Mouse (Mus musculus): ENCODE results near the gene Ndufs1.

Ndufs1 gene

DNA sequence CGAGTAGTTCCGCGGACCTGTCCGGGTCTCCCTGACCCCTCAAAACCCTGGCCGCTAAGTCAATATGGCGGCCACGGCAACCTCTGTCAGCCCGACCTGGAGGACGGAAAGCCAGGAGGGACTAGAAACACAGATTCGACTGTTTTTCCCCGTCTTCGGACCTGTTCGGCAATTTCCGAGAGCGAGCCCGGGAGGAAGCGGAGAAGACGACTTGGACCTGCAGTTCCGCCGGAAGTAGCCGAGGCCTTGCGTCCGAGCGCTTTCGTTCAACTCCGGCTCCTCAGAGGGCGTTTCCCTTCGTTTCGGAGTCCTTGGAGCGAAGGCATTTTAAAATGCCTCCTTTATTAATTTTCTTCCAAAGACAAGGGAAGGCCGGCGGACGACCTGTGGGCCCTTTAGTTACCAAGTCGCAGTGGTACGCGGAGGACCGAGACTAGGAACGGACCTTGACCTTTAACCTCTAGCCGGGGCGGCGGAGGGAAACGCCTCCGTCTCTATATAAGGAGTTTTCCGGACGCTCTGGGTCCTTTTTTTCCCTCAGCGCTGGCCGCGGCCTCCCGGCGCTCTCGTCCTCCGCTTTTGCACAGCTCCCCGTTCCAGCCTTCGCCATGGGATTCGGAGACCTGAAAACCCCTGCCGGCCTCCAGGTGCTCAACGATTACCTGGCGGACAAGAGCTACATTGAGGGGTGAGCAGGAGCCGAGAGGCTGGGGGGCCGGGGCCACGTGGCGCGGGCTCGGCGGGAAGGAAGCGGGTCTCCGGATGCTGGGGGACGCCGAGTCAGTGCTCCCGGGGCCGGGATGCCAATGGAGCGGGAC lies at the start of gene Ndufs1, which contains the start of gene Eef1b2:
TSS of gene Ndufs1 (minus strand) at position 230 of the 818 bp plus-strand sequence.
TSS of gene Eef1b2 (plus strand) at position 222 of the 818 bp plus-strand sequence.
- DNase-seq (ENCODE audit: low read depth, low spot score), result peak; percentile 98

DNA sequence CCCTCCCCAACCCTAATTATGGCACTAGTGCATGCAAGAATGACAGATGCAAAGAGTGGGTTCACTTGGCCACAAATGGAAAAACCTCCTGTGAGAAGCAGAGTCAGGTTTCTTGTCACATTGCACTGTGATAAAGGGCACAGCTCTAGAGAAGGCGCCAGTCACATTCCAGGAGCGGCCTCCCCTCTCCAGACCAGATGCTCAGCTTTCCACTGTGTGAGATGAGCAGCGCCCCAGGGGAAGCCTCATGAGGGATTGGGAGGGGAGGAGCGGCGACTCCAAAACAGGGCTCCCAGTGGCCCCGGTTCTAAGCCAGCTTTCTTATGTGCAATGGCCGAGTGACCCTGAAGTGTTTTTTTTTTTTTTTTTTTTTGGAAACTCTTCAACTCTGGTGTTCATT lies 49.3 kb upstream of the Ndufs1 start:
- peak; percentile 63 for DNase-seq (ENCODE audit: low read depth, low spot score)

DNA sequence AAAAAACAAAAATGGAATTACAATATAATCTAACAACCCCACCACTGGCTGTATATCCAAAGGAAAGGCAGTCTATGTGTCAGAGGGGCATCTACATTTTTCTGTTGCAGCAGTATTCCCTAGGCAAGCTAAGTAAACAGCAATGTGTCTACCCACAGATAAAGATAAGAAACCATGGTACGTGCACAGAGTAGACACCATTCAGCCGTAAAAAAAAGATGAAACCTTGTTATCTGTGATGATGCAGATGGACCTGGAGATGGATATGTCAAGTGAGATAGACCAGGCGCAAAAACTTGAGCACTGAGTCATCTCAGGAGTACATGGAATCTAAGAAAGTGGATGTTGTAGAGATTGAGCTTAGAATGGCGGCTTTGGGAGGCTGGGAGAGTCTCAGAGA lies 48.4 kb upstream of the Ndufs1 start:
- DNase-seq (ENCODE audit: low read depth, low spot score), result no peak

DNA sequence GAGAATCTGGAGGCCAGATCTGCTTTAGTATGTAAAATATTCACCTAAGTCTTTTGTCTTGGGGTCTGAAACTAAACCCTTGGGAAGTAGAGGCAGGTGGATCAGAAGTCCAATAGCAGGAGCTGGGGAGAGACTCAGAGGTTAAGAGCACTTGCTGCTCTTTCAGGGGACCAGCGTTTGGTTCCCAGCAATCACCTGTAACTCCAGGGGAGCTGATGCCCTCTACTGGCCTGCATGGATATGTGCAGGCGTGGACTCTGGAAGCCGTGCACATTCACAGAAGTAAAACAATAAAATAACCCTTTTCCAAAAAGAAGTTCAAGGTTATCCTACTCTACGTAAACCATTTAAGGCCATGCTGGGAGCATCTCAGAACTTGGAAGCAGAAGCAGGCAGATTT lies 42.6 kb upstream of the Ndufs1 start:
- peak; percentile 72 for DNase-seq (ENCODE audit: low read depth, low spot score)

DNA sequence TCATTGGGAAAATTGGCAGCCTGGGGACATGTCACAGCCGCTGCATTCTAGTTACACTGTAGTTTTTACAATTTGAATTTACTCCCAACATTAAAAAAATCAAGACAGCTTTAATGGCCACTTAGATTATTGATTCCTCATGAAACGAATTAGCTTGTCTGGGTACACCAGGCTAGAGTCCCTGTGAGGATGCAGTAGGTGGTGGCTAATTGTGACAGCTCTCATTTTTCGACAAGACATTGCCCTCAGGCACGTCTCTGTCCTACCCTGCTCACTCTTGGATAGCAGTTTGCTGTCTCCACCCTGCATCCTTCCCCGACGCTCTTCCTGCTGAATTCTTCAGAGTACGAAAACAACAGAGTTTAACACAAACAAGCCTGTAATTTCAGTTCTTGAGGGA lies 38.0 kb upstream of the Ndufs1 start:
- DNase-seq (ENCODE audit: low read depth, low spot score), result no peak

DNA sequence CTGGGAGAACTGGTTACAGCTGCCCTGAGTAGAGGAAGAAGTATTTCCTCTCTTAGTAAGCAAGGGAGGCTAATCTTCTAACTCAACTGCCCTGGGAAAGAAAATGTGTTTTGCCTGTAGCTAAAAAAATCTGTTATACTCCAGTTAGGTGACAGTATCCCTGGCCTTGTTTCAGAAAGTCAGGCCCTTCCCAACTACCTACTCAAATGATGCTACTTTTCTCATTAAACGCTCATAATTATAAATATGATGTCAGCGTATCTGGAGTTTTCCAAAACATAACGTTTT lies 37.6 kb upstream of the Ndufs1 start, which contains the start of gene Gpr1:
TSS of gene Gpr1 (minus strand) at position 273 of the 288 bp plus-strand sequence.
- no peak for DNase-seq (ENCODE audit: low read depth, low spot score)

DNA sequence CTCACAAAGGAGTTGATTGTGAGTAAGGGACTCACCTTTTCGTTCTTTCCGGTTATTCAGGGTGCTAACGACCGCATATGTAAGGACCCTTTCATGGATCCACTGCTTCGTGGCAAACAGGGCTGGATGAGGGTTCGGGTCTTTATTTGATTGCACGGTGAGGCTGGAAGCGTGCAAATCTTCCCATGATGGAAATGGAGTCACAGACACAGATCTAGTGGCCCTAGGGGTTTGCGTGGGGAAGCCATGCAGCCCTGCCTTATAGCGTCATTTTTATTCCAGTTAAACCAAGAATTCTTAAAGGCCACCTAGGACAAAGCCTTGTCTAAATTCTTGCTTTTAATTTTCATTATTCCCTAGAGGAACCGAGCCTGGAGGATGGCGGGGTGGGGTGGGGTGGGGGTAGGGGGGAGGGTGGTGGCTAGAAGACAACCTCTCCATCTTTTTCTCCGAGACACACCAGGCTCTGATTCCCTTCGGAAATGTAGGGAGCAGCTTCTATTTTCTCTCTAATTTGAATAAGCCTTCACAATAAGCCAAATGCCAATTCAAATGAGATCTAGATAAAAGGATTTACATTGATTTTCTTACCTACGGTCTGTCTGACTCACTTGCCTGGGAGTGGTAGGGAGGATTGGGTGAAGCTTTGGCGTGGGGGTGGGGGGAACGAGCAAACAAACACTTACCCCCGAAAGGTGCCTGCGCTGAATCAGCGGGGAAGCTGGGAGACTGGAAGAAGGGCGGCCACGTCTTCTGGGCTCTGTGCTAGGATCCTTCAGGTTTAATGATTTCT lies 37.0 kb upstream of the Ndufs1 start:
- peak; percentile 86 for DNase-seq (ENCODE audit: low read depth, low spot score)

DNA sequence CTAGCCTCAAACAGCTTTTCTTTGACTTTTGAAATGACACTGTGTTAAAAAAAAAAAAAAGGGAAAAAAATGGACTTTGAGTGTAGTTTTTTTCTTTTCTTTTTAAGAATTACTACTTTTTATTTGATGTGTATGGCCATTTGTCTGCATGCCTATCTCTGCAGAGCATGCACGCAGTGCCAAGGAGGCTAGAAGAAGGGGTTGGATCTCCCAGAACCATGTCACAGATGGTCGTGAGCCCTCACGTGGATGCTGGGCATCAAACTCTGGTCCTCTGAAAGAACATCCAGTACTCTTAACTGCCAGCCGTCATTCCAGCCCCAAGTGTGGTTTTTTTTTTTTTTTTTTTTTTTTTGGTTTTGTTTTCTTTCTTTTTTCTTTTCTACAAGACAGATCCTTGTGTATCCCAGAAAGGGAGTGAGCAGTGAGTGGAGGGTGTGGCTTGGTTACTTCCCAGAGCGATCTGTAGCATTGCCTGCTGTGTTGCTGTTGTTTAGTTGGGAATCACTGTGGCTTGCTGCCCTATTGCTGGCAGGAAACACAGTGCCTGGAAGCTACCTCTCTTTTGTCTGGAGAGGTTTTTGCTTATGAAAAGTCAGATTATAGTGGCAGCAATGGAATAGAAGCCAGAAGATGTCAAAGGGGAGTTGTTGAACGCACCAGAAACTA lies 33.4 kb upstream of the Ndufs1 start:
- peak; percentile 80 for DNase-seq (ENCODE audit: low read depth, low spot score)

DNA sequence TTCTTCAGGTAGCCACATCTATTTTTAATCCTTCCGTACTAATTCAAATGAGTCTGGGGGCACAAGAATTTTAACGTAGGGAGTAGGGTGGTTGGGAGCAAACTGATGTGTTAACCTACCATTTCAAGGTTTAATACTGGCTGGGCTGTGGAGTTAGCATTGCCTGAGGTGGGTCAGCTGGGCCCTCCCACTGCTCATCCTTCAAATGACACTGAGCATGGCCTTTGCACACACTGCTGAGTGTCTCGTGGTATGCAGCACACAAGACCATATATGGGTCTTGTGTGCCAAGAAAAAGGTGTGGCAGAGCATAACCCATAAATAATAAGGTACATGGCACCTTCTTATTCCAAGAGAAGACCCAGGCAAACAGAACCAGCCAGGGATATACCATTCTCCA lies 31.0 kb upstream of the Ndufs1 start:
- DNase-seq (ENCODE audit: low read depth, low spot score), result no peak

DNA sequence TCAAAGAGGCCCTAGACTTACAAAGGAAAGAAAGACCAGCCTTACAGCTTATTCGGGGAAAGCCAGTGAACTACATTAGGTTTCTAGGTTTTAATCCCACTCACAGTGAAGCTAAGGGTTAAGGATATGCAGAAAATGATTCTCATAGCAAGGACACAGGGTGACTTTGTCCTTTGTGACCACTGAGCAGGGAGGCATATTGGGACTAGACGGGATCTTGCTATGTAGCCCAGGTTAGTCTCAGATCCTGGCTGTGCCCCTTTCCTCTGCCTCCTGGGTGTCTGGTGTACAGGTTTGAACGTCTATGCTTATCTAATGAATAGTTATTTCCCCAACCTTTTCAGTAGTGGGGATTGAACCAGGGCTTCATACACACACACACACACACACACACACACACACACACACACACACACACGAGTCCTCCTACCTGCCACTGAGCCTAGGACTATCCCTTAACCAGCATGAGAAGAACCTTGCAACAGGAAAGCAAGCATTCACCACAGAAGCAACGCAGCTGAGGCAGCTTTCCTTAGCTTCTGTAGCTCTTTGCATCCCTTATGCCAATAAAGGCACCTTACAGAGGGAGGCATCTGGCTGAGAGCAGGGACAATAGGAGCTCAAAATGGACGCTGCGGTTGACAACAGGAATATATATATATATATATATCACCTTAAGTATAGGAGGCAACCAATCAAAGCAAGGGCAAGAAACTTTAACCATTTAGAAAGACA lies 28.2 kb upstream of the Ndufs1 start:
- no peak for DNase-seq (ENCODE audit: low read depth, low spot score)

DNA sequence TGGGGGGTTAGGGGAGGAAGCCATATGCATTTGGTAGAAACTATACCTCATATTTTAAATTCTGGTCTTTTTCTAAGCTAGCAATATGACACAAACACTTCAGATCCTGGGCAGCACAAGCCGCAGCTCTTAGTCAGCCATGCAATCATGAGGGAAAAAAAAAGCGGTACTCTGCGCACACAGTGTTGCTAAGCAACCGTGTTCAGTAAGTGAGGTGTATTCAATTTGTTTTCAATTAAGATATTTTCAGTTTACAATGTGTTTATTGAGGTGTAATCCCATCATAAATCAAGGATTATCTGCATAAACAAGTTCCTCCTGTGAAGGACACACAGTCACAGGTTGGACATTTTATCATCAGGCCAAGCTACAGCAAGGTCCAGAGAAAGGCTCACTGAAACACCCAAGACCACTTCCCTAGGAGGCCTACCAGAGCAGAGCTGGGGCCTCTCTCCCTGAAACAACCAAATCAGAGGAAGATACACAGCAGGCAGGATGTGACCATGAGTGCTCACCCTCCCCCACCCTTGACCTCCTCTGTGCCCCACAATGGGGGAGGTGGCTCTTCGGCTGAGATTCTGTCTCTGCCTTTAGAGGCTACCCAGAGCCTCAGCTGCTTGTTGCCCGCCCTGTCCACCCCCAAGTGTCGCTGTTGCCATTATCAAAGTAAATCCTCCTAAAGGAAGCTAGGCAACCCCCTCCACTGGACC lies 27.5 kb upstream of the Ndufs1 start:
- DNase-seq (ENCODE audit: low read depth, low spot score), result peak; percentile 70

DNA sequence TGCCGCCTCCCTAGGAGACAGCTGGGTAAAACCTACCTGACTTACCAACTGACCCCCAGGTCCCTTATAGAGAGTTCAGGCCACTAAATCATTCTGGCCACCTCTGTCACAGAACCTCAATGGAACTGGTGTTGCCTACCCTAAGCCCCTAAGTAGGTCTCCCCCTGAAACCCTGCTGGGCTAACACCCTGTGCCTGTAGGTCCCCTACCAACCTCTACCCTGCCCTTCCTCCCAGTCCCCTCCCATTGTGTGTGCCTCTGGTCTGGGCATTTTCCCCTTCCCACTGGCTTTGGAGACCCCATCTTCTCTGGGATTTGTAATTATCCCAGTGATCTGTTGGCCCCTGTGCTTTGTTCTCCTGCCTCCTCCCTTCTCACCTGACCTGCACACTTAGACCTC lies 26.8 kb upstream of the Ndufs1 start:
- DNase-seq (ENCODE audit: low read depth, low spot score), result no peak

DNA sequence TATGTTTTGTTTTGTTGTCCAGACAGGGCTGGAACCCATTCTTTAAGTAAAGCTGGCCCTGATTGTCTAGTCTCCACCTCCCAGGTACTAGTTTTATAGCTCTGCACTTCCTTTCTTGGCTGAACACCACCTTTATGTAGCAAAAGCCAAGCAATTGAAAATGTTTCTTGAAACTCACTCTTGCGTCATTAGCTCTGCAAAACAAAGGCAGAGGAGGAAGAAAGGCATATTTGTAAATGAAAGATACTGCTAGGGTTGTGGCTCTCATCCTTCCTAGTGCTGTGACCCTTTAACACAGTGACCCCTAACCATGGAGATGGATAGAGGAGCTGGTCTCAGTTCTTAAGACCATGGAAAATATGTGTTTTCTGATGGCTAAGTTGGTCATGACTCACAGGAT lies 25.0 kb upstream of the Ndufs1 start:
- no peak for DNase-seq (ENCODE audit: low read depth, low spot score)

DNA sequence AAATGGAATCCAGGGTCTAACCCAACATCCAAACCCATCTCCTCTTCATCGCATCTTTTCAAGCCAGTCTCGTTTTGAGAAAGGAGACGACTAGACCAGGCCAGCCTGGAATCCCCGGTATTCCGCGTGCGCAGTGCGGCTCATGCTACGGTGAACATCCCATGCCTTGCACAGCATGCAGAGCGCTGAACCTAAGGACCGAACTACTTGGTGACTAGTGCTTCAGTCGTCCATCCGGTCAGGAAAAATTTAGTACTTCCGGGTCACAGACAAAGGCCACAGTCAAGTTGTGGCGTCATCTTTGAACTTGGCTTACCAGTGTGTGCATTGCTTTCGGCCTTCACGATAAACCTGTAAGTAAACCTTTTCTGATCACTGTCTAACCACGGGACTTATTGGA lies 23.7 kb upstream of the Ndufs1 start:
- DNase-seq (ENCODE audit: low read depth, low spot score), result peak; percentile 96

DNA sequence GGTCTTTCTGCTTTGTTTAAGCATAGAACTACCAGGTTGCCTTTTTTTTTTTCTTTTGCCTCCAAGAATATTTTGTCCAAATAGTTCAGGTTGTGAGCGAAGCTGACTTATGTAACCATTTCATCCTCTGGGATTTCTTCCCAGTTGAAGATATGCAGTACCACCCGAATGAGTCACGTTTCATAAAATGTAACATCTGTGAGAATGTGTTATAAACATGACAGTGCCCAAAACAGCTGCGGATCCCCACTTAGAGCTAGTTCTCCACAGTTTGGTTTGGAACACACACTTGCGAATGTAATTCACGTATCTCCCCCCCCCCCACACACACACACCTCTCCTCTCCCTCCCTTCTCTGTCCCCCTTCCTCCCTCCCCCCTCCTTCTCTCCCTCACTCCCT lies 22.8 kb upstream of the Ndufs1 start:
- DNase-seq (ENCODE audit: low read depth, low spot score), result no peak

DNA sequence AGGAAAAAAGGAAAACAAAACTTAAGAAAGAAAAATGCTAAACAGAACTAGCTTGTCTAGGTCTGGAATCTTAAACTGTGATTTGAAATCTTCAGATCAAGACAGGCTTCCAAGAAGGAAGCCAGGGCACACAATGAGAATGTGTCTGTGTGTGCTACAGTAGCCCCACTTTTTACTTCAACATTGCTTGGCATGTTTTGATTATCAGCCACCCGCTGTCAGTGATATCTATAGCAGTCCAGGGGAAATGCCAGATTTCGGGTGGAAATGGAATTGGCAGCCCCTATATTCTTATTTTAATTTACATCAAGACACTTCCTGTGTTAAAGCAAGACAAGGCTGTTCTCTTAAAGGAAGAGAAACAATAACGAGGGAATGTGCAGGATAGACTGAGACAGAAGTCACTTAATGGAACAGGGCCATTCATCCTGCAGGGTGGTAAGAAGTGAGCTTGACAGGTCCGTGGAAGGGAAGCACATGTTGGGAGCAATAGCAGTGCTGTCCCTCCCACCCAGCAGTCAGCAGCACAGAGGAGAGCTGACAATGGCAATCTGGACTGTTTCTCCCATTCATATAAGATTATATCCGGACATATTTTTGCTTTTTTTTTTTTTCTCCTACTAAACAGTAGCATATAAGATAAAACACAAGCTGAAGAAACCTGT lies 19.3 kb upstream of the Ndufs1 start:
- DNase-seq (ENCODE audit: low read depth, low spot score), result no peak

DNA sequence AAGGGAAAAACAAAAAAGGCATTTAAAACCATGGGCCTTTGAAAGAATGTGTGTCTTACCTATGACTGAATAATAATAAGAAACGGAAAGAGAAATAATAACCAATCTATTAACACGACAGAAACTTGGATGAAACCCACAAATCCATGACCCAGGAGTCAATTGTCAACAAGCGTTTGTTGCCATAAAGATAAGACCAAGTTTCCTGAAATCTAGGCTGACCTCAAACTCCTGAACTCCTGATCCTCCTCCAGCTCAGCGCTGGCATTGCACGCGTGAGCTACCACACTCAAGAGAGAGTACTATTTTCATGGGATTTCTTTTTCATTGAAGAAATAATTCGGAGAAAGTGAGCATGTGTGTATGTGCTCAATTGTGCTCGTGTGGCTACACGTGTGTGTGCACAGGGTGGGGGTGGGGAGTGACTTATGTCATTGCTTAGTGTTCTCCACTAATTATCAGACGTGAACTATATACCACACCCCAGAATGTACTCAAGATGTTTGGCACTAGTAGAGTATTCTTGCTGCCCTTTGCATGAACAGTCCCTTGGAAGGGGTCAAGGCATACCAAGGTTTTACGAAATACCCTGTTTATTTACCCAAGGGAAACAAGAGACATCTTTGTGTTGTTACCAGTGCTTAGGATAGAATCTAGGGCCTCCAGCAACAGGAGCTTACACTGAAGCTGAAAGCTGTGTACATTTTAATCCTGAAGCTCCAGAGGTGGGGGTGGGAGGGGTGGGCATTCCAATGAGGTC lies 15.9 kb upstream of the Ndufs1 start:
- no peak for DNase-seq (ENCODE audit: low read depth, low spot score)

DNA sequence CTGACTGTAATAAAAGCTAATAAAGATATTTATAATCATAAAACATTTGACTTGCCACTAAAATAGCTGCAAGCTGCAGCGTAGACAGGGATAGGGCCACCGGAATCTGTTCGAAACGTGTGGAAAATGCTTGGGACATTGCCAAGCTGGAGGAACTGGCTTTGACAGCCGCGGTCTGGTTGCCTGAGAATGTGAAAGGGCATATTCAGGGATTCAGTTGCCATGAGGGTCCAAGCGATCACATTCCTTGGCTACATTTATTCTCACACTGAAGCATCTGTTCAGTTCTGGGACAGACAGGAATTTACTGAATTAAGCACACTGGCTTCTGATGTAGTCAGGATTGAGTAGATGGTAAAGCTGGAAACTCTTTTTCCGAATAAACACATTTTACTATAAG lies 14.2 kb upstream of the Ndufs1 start:
- peak; percentile 65 for DNase-seq (ENCODE audit: low read depth, low spot score)

DNA sequence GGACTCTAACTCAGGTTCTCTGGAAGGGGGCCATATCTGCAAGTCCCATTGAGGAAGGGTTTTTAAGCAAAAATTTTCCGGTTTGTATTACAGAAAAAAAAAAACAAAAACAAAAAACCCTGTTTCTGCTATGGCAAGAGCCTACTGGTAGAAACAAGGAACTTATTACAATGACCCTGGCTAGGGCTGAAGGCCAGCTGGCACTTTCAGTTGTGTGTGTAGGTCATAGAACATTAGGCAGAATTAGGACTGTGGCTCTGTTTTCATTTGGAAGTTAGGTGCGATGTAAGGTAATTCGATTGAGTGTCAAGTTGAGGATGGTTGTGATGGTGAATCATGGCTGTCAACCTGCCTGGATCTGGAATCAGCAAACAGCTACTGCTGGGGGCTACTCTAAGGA lies 11.9 kb upstream of the Ndufs1 start:
- no peak for DNase-seq (ENCODE audit: low read depth, low spot score)

DNA sequence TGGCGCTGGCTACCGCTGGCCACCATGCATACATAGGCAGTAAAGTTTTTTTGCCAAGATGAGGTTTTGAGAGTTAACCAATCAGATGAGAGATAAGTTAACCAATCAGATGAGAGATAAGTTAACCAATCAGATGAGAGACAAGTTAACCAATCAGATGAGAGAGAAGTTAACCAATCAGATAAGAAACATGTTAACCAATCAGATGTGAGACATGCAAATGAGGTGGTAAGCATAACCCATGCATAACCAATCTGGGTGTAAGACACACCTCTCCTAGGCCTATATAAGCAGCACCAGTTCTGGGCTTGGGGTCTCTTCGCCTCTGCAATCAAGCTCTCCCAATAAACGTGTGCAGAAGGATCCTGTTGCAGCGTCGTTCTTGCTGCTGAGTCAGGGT lies 8.8 kb upstream of the Ndufs1 start:
- DNase-seq (ENCODE audit: low read depth, low spot score), result peak; percentile 53
